Mouse (Mus musculus) thymus, adult 2 months (tissue): Measurements from ENCODE around the gene Minar1.

Source experiments
- CTCF ChIP-seq: fragments of 200-500 bp; IDR thresholded peaks from 2 replicates; pipeline ENCODE4 v1.5.1; 2012; ENCODE audit warnings: mild to moderate bottlenecking, control low read depth, low read length, moderate library complexity, borderline replicate concordance; ENCODE audit not compliant: control insufficient read depth, poor library complexity, insufficient read depth; ENCODE audit errors: extremely low read depth
- POLR2A ChIP-seq: fragments of 200-500 bp; IDR thresholded peaks from 2 replicates; pipeline ENCODE4 v1.6.1; 2012; ENCODE audit warnings: mild to moderate bottlenecking, low read length, control low read depth, moderate library complexity; ENCODE audit not compliant: control insufficient read depth, poor library complexity, insufficient read depth; ENCODE audit errors: extremely low read depth

- TF ChIP-seq CTCF (no peak), POLR2A (no peak)
These were observed 15.6 kb downstream of the Minar1 start for GRCm38 (mm10) chr9:89607321-89607720.
